Mouse (Mus musculus) bone marrow, adult 2 months (tissue): Measurements from ENCODE around the gene Tldc2. TPM values are rescaled to one million over a fixed set of nuclear protein-coding genes. Genes with fewer than 3 reads are reported as not detected.

Experiments
- H3K27ac ChIP-seq: fragments of 200-500 bp; 2 replicates; pipeline ENCODE4 v1.5.1; 2012; ENCODE audit warnings: low read depth, mild to moderate bottlenecking, control low read depth, inconsistent platforms, low read length; ENCODE audit not compliant: control insufficient read depth, poor library complexity, insufficient read depth
- H3K4me1 ChIP-seq: fragments of 200-500 bp; 2 replicates; pipeline ENCODE4 v1.6.1; 2011; ENCODE audit warnings: low read length; ENCODE audit not compliant: control insufficient read depth, insufficient read depth
- H3K4me3 ChIP-seq: fragments of 200-500 bp; replicated peaks from 2 replicates; pipeline ENCODE3; 2011; ENCODE audit warnings: mild to moderate bottlenecking, low read depth, low read length, control low read depth; ENCODE audit not compliant: control insufficient read depth
- CTCF ChIP-seq: fragments of 200-500 bp; IDR thresholded peaks from 2 replicates; pipeline ENCODE4 v1.5.1; 2011; ENCODE audit warnings: low read length, control low read depth; ENCODE audit not compliant: control insufficient read depth, insufficient read depth
- POLR2A ChIP-seq: fragments of 200-500 bp; IDR thresholded peaks from 2 replicates; pipeline ENCODE4 v1.6.1; 2011; ENCODE audit warnings: low read depth, mild to moderate bottlenecking, control low read depth, low read length, borderline replicate concordance; ENCODE audit not compliant: control insufficient read depth
- WGBS: fragments of 180-500 bp; shearing (Covaris S2); methylation state at CpG from one replicate; pipeline ENCODE4 v1.1.7; 2018; 5-methylcytosine and 5-hydroxymethylcytosine counted together
- polyA plus RNA-seq: library from polyadenylated mRNA; stranded (reverse); fragments of >200 nt; gene quantifications from 2 replicates; pipeline ENCODE4 v1.2.4, GENCODE M21; 2011; ENCODE audit warnings: low replicate concordance; ENCODE audit not compliant: missing spikeins, insufficient read depth, insufficient read length

Gene Tldc2
- polyA plus RNA-seq, 1 experiment: not detected

DNA sequence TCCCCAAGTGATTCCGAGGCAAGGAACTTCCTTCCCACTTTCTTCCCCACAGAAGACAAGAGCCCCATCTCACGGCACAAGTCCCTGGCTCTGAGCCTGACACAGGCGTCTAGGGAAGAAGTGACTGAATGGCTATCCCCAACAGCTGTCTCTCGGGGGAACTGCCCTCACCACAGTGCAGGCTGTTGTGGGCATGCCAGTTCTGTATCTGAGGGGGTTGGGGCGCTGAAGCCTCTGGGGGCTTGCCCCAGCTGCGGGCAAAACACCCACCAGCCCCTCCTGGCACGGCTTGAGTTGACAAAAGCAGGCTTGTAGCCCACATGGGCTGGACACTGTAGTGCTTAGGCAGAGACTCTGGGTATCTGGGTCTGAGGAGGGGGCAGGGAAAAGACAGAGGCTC, 22.7 kb upstream of the Tldc2 start:
- H3K4me1 ChIP-seq: peaks cover 5% of the 10 kb centered on the region

DNA sequence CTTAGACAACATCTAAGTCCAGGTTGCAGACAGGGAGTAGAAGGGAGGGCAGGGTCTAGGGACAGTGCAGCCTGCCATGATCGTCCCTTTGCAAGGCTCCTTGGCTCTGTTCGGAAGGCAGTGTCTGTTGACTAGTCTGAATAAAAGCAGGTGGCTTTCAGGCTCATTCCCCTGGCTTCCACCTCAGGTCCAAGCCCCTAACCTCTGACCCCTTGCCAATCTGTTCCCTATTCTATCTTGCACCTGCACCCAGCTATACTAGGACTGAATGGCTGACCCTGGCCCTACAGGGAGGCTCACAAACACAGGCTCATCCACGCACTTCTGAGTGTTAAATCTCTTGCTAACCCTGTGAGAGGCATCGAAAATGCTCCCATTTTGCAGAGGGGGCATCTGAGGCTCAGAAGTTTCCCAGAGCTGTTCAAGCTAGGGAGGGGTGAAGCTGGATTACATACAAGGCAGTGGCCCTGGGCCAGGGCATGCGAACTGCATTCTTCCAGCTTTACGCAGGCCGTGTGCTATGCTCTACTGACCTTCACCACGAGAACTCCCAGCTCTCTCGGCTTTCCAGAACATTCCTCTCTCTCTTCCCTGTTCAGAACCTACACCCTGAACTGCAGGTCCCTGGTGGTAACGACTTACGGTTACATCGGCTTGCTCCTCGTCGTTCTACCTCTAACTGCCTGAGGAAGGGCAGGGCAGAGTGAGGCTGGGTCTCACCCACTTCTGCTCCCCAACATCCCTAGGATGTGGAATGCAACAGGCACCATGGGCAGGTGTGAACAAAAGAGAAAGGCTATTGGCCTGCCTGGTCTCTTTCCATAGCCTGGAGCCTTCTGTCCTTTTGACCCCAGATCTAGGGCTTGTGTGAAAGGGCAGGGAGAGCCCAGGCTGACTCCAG, 21.6 kb upstream of the Tldc2 start:
- WGBS: 86% methylated on average over 14 of the region's 14 CpGs
- Histone ChIP-seq H3K4me3 (no peak overlapping the region), H3K4me1 (peaks cover 5% of the 10 kb centered on the region; the same call in 1 of the 2 replicates), H3K27ac (peak overlapping the region; percentile 50; the same call in 1 of the 2 replicates)
- TF ChIP-seq POLR2A (no peak), CTCF (no peak)

More for the DNA sequence above, 22.7 kb upstream of the Tldc2 start:
- Histone ChIP-seq H3K4me3 (no peak overlapping the region), H3K27ac (peak overlapping the region; percentile 50)
- TF ChIP-seq CTCF: no peak
- no peak for TF ChIP-seq POLR2A
- WGBS: 12% methylated on average over 7 of the region's 7 CpGs

DNA sequence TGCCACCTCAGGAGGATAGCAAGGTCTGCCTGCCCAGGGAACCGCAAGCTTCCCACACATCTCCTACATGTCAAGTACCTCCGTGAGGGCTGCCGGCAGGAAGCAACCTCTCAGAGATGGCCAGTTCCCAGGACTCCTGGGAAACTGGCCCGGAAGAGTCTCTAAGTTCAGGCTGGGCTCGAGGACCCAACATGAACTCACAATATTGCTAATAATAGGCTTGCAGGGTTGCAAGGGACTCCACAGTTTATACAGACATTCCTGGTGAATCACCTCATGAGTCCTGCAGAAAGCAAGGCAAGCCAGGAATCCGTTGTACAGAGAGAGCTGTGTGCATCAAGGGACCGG, 21.0 kb upstream of the Tldc2 start:
- no peak overlapping the region for H3K4me3 ChIP-seq
- no peak for TF ChIP-seq CTCF
- no peak for TF ChIP-seq POLR2A
- H3K27ac ChIP-seq: no peak overlapping the region
- WGBS: 77% methylated on average over 7 of the region's 7 CpGs
- peaks cover 8% of the 10 kb centered on the region; the same call in 1 of the 2 replicates for H3K4me1 ChIP-seq

DNA sequence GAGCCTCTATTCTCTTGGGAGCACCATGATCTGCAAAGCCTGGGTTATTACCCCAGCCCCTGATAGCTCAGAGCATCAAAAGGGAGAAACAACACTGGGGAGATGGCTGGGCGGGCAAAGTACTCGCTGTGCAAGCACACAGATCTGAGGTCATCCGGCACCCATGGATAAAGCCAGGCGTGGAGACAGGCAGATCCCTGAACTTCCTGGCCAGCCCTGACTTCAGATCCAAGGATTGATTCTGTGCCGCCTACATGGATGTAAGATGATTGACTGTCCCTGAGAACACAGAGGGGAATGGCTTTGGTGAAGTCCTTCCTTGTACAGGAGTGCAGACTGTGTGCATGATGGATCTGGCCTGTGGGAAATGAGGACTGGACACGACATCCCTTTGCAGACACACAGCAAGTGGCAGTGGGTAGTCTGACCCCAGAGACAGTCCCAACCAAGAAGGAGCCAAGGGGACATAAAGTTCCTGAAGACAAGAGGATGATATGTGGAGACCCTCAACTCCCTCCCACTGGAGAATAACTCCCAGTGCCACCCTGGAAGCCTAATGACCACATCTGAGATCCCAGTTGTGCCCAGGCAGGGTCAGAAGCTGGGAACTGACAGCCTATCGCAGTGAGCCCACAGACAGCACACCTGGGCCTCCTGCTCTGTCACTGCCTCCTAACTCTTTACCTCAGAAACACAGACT, 20.0 kb upstream of the Tldc2 start:
- H3K4me1 ChIP-seq: peaks cover 8% of the 10 kb centered on the region
- 84% methylated on average over 7 of the region's 7 CpGs for WGBS
- no peak overlapping the region for H3K27ac ChIP-seq
- TF ChIP-seq CTCF: no peak
- TF ChIP-seq POLR2A: no peak
- no peak overlapping the region for H3K4me3 ChIP-seq

DNA sequence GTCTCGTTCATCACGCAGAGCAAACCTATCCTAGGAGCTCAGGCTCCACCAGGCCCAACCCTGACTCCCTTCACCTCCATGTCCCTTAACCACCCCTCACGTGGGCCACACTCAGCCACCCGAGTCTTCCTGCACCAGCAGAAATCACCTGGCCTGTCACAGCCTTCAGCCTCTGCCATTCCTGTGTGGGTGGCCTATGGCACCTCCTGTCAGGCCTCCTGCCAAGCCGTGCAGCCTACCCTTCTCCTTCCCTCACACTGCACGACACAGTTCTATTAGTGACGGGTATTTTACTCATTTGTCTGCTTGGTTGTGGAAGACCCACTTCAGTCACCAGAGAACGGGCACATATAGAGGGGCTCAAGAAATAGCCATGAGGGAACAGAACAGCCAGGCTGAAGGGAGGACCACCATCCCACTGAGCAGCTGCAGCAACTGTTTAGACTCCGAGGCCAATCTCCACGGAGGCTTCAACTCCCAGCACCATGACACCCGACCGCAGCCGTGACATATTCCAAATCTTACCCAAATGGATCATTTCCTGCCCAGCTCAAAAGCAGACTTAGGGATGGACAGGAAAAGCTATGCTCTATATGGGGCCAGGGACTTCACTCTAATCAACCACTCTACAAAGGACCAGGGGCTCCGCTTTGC, 18.0 kb upstream of the Tldc2 start:
- Histone ChIP-seq H3K4me1 (peaks cover 4% of the 10 kb centered on the region), H3K4me3 (no peak overlapping the region), H3K27ac (0 out of 2 replicates have a peak overlapping the region, but pooled peaks have one; percentile 19)
- 80% methylated on average over 14 of the region's 14 CpGs for WGBS
- TF ChIP-seq POLR2A (no peak), CTCF (no peak)

DNA sequence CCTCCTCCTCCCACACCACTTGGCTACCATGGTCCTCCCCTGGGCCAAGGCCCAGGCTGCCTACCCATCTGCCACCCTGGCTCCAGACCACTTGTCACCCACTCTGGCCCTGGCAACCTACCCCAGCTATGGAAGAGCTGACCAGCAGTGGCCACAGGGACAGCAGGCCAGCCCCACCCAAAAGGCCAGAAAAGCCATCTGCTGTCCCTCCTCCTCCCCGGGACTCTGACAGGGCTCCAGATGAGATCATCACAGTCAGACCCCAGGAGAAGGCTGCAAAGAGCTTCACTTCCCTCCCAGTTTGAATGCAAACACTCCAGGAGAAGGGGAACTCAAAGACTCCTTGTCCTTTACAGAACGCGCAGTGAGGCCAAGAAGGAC, 17.5 kb upstream of the Tldc2 start:
- H3K4me1 ChIP-seq: peaks cover 4% of the 10 kb centered on the region
- 0 out of 2 replicates have a peak overlapping the region, but pooled peaks have one; percentile 19 for H3K27ac ChIP-seq
- TF ChIP-seq CTCF: no peak
- 27% methylated on average over 3 of the region's 3 CpGs for WGBS
- H3K4me3 ChIP-seq: no peak overlapping the region

DNA sequence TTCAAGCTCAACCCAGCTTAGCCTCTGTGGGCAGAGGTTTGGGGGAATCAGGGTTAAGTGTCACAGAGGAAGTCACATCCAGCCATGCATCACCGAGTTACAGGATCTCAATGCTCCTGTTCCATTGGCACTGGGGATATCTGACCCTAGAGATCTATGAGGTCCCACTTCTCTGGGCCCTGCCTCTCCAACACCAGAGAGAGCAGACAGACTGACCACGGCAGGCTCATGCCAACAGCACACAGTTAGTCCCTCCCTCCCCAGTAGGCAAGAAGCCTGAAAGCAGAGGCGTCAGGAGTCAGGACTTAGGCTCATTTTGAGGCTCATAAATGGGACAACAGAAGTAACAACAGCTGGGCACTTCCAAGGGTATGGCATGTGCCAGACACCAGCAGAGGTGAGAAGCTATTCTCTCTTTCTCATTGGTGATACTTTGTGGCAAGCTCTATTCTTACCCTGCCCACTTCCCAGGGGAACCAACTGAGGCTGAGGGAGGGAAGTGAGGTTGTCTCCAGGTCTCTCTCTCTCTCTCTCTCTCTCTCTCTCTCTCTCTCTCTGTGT, 17.0 kb upstream of the Tldc2 start:
- WGBS: 15% methylated on average over 3 of the region's 3 CpGs
- Histone ChIP-seq H3K4me3 (no peak overlapping the region), H3K4me1 (peaks cover 4% of the 10 kb centered on the region)

DNA sequence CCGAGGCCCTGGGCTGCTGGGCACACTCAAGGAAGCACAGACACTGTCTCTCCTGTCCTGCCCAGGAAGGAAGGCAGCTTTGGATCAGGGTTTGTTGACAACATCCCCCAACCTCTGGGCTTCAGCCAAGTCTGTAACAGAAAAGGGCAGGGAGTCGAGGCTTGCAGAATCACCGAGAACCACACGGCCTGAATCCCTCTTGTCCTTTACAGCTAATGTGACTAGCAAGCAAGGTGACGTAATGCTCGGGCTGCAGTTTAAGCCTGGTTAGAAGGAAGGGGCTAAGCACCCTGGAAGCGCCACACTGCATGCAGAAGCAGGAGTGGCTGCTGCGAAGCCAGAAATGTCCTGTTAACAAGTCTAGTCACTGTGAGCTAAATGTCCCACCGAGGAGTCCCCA, 16.5 kb upstream of the Tldc2 start:
- no peak for TF ChIP-seq CTCF
- TF ChIP-seq POLR2A: no peak
- H3K27ac ChIP-seq: no peak overlapping the region
- H3K4me1 ChIP-seq: peaks cover 4% of the 10 kb centered on the region
- 8% methylated on average over 9 of the region's 9 CpGs for WGBS
- H3K4me3 ChIP-seq: no peak overlapping the region

More for the DNA sequence above, 17.0 kb upstream of the Tldc2 start:
- no peak for TF ChIP-seq POLR2A
- TF ChIP-seq CTCF: no peak
- H3K27ac ChIP-seq: no peak overlapping the region
